Comparison of ENCODE assay signal across 9 mouse cellular contexts in genomic region chr11:77784894-77785293, GRCm38 (mm10). TPM values are rescaled to one million over a fixed set of nuclear protein-coding genes. Genes with fewer than 3 reads are reported as not detected.
DNase-seq lines count a peak whose midpoint lies in the region; ATAC-seq and TF ChIP-seq lines count a peak whose summit lies in the region.
"Had no signal": no experiment of that assay in that cellular context is flagged by ENCODE, and none has a peak within 500 bp of the region (broad histone marks: within the 10 kb centered on the region; RNA-seq: fewer than 3 reads in every experiment).

No protein-coding gene starts in this region.

- no peak for ATAC-seq in hindbrain, embryonic 14.5 days (ENCODE audit: low FRiP score)
- ATAC-seq in hindbrain, embryonic 11.5 days (ENCODE audit: low FRiP score), result no peak
- no peak for ATAC-seq in embryonic facial prominence, embryonic 14.5 days (ENCODE audit: low read depth)
- ATAC-seq in liver, embryonic 12.5 days, result peak; percentile 77

- H3K36me3 ChIP-seq in hindbrain, embryonic 14.5 days (replicated peaks; ENCODE audit: control insufficient read depth, insufficient read depth), result 0 out of 2 replicates have a peak, but pooled peaks cover 2% of the 10 kb centered on the region
- H3K36me3 ChIP-seq in hindbrain, embryonic 11.5 days (ENCODE audit: control insufficient read depth, insufficient read depth, low read length), result no peaks in the 10 kb centered on the region
- peaks cover 3% of the 10 kb centered on the region; the same call in 1 of the 2 replicates for H3K36me3 ChIP-seq in ES-E14 (ENCODE audit: control insufficient read depth, insufficient read depth, low read length, poor library complexity, severe bottlenecking)
- no peaks in the 10 kb centered on the region for H3K36me3 ChIP-seq in embryonic facial prominence, embryonic 14.5 days (ENCODE audit: control insufficient read depth, insufficient read depth, low read length)
- peaks cover 29% of the 10 kb centered on the region for H3K36me3 ChIP-seq in liver, embryonic 12.5 days

- peaks cover 36% of the 10 kb centered on the region for H3K4me1 ChIP-seq in hindbrain, embryonic 14.5 days (replicated peaks; ENCODE audit: control insufficient read depth, insufficient read depth, low read length)
- peaks cover 8% of the 10 kb centered on the region for H3K4me1 ChIP-seq in hindbrain, embryonic 11.5 days (replicated peaks; ENCODE audit: control insufficient read depth, insufficient read depth, low read length)
- peaks cover 17 to 42% of the 10 kb centered on the region in 2 experiments for H3K4me1 ChIP-seq in ES-E14 (ENCODE audit: control insufficient read depth in 2 of 2, insufficient read depth in 2 of 2, low read length in 2 of 2, poor library complexity in 1 of 2)
- peaks cover 37% of the 10 kb centered on the region for H3K4me1 ChIP-seq in embryonic facial prominence, embryonic 14.5 days (ENCODE audit: control insufficient read depth, insufficient read depth, low read length)
- H3K4me1 ChIP-seq in liver, embryonic 12.5 days, result peaks cover 94% of the 10 kb centered on the region

- peak overlapping the region; percentile 29; the same call in 1 of the 2 replicates for H3K9ac ChIP-seq in hindbrain, embryonic 14.5 days
- no peak overlapping the region for H3K9ac ChIP-seq in hindbrain, embryonic 11.5 days (ENCODE audit: low read depth, low read length)
- H3K9ac ChIP-seq in ES-E14 (ENCODE audit: insufficient read depth, low read depth, low read length, poor library complexity, severe bottlenecking), result no peak overlapping the region
- 0 out of 2 replicates have a peak overlapping the region, but pooled peaks have one; percentile 1 for H3K9ac ChIP-seq in embryonic facial prominence, embryonic 14.5 days (ENCODE audit: low read depth, low read length)
- peak overlapping the region; percentile 71 for H3K9ac ChIP-seq in liver, embryonic 12.5 days

- no peaks in the 10 kb centered on the region for H3K27me3 ChIP-seq in hindbrain, embryonic 14.5 days (ENCODE audit: control insufficient read depth, insufficient read depth, low read length)
- H3K27me3 ChIP-seq in hindbrain, embryonic 11.5 days (ENCODE audit: control insufficient read depth, insufficient read depth, low read length), result no peaks in the 10 kb centered on the region
- H3K27me3 ChIP-seq in embryonic facial prominence, embryonic 14.5 days (replicated peaks; ENCODE audit: control insufficient read depth, insufficient read depth, low read length), result no peaks in the 10 kb centered on the region
- H3K27me3 ChIP-seq in liver, embryonic 12.5 days (replicated peaks), result no peaks in the 10 kb centered on the region

- 79% methylated on average over 9 of the region's 9 CpGs for WGBS in hindbrain, embryonic 14.5 days
- WGBS in hindbrain, embryonic 11.5 days, result 83% methylated on average over 9 of the region's 9 CpGs
- 76% methylated on average over 9 of the region's 9 CpGs for WGBS in embryonic facial prominence, embryonic 14.5 days
- 23% methylated on average over 9 of the region's 9 CpGs for WGBS in liver, embryonic 12.5 days (ENCODE audit: insufficient replicate concordance)

- H3K4me3 ChIP-seq in hindbrain, embryonic 14.5 days (replicated peaks; ENCODE audit: low read length), result no peak overlapping the region
- H3K4me3 ChIP-seq in hindbrain, embryonic 11.5 days (ENCODE audit: low read depth, low read length), result no peak overlapping the region
- H3K4me3 ChIP-seq in ES-E14 (ENCODE audit: insufficient read depth in 1 of 2, low read depth in 1 of 2, low read length in 2 of 2, poor library complexity in 1 of 2, severe bottlenecking in 1 of 2), result no peak overlapping the region
- H3K4me3 ChIP-seq in embryonic facial prominence, embryonic 14.5 days (ENCODE audit: low read depth, low read length), result no peak overlapping the region
- H3K4me3 ChIP-seq in liver, embryonic 12.5 days, result peak overlapping the region; percentile 40

- DNase-seq in hindbrain, embryonic 14.5 days (ENCODE audit: low spot score), result no peak
- DNase-seq in hindbrain, embryonic 11.5 days (ENCODE audit: low spot score), result no peak
- no peak for DNase-seq in ES-E14 (ENCODE audit: low read depth, low spot score)
- DNase-seq in embryonic facial prominence, embryonic 14.5 days (ENCODE audit: low spot score), result no peak
- DNase-seq in adrenal gland, adult 18-20 months (ENCODE audit: low spot score in 2 of 2), result no peak
- DNase-seq in cerebellum, adult 8-10 months, result no peak
- DNase-seq in kidney, adult 11 months, result no peak
- DNase-seq: cerebellum, postnatal 10 days had no signal

- in situ Hi-C loops in ES-E14 (cut with MboI; ENCODE audit: low sequenced_read_pairs in 2 of 2, unreplicated experiment in 2 of 2), result no loop called here

- H3K9me3 ChIP-seq in hindbrain, embryonic 14.5 days (ENCODE audit: control insufficient read depth, low read length), result no peaks in the 10 kb centered on the region
- H3K9me3 ChIP-seq in hindbrain, embryonic 11.5 days (ENCODE audit: control insufficient read depth, low read length), result no peaks in the 10 kb centered on the region
- H3K9me3 ChIP-seq in ES-E14 (ENCODE audit: control insufficient read depth, insufficient read depth, low read depth, low read length), result no peaks in the 10 kb centered on the region
- no peaks in the 10 kb centered on the region for H3K9me3 ChIP-seq in embryonic facial prominence, embryonic 14.5 days (ENCODE audit: control insufficient read depth, low read length)
- no peaks in the 10 kb centered on the region for H3K9me3 ChIP-seq in liver, embryonic 12.5 days (replicated peaks)

- H3K4me2 ChIP-seq in hindbrain, embryonic 14.5 days (replicated peaks), result no peak overlapping the region
- H3K4me2 ChIP-seq in hindbrain, embryonic 11.5 days (replicated peaks; ENCODE audit: low read depth, low read length), result no peak overlapping the region
- no peak overlapping the region for H3K4me2 ChIP-seq in embryonic facial prominence, embryonic 14.5 days (ENCODE audit: low read depth, low read length)
- peak overlapping the region; percentile 71 for H3K4me2 ChIP-seq in liver, embryonic 12.5 days

- peak overlapping the region; percentile 64; the same call in 1 of the 2 replicates for H3K27ac ChIP-seq in hindbrain, embryonic 14.5 days
- H3K27ac ChIP-seq in hindbrain, embryonic 11.5 days (ENCODE audit: low read depth, low read length), result no peak overlapping the region
- H3K27ac ChIP-seq in ES-E14 (ENCODE audit: insufficient read depth, low read depth, low read length, poor library complexity, severe bottlenecking), result peak overlapping the region; percentile 34; the same call in 1 of the 2 replicates
- H3K27ac ChIP-seq in embryonic facial prominence, embryonic 14.5 days (replicated peaks; ENCODE audit: low read depth, low read length), result peak overlapping the region; percentile 86
- peak overlapping the region; percentile 94 for H3K27ac ChIP-seq in liver, embryonic 12.5 days

TF ChIP-seq in ES-E14, 5 proteins besides CTCF, POLR2A, EP300 and RAD21:
- TF ChIP-seq ZNF384 (IDR thresholded peaks at IDR 0.05; ENCODE audit: low read depth, low read length) (no peak), ZC3H11A (IDR thresholded peaks at IDR 0.05; ENCODE audit: borderline replicate concordance, low read depth, low read length) (no peak), CHD2 (IDR thresholded peaks at IDR 0.05; ENCODE audit: low read depth, low read length) (no peak), MAFK (IDR thresholded peaks at IDR 0.05; ENCODE audit: insufficient read depth, low read depth, low read length) (no peak), HCFC1 (IDR thresholded peaks at IDR 0.05; ENCODE audit: borderline replicate concordance, insufficient read depth, low read length) (no peak)

RNA-seq across cellular contexts. Expression of gene Gm10277, which starts 2.7 kb away (rescaled TPM):
- polyA plus RNA-seq in hindbrain, embryonic 14.5 days (2014; fragmentation: Nextera tagmentation; extraction: Ambion mirVana), result 0.69 and 1.4 TPM in 2 replicates
- polyA plus RNA-seq in hindbrain, embryonic 11.5 days (2014; fragmentation: Nextera tagmentation; extraction: Ambion mirVana), result 0.74 and 0.96 TPM in 2 replicates
- total RNA-seq in ES-E14 (2012; rRNA removed), result 0.18 and 0.32 TPM in 2 replicates
- 0.26 and 0.46 TPM in 2 replicates for polyA plus RNA-seq in embryonic facial prominence, embryonic 14.5 days (2014; fragmentation: Nextera tagmentation; extraction: Ambion mirVana)
- polyA plus RNA-seq in liver, embryonic 12.5 days (2016; fragmentation: Nextera tagmentation; extraction: Ambion mirVana), result 1.2 and 1.6 TPM in 2 replicates
- not detected for total RNA-seq in adrenal gland, adult 18-20 months (2021)

RNA-seq across cellular contexts. Expression of gene Myo18a, which starts 21.8 kb away (rescaled TPM):
- 42.1 and 43.7 TPM in 2 replicates for polyA plus RNA-seq in hindbrain, embryonic 14.5 days (2014; fragmentation: Nextera tagmentation; extraction: Ambion mirVana)
- 22.7 and 29.2 TPM in 2 replicates for polyA plus RNA-seq in hindbrain, embryonic 11.5 days (2014; fragmentation: Nextera tagmentation; extraction: Ambion mirVana)
- 33.3 and 46.5 TPM in 2 replicates for total RNA-seq in ES-E14 (2012; rRNA removed)
- polyA plus RNA-seq in embryonic facial prominence, embryonic 14.5 days (2014; fragmentation: Nextera tagmentation; extraction: Ambion mirVana), result 39.8 and 44.1 TPM in 2 replicates
- 28.8 and 30.3 TPM in 2 replicates for polyA plus RNA-seq in liver, embryonic 12.5 days (2016; fragmentation: Nextera tagmentation; extraction: Ambion mirVana)
- total RNA-seq in adrenal gland, adult 18-20 months (2021), result 10 to 100 TPM; 45.9 to 56.8 TPM

RNA-seq across cellular contexts. Expression of gene Cryba1, which starts 59.8 kb away (rescaled TPM):
- polyA plus RNA-seq in hindbrain, embryonic 14.5 days (2014; fragmentation: Nextera tagmentation; extraction: Ambion mirVana), result 0.47 and 0.62 TPM in 2 replicates
- 2.7 and 4.0 TPM in 2 replicates for polyA plus RNA-seq in hindbrain, embryonic 11.5 days (2014; fragmentation: Nextera tagmentation; extraction: Ambion mirVana)
- total RNA-seq in ES-E14 (2012; rRNA removed), result 0.32 TPM in 1 of 2 replicates, not detected in the other
- not detected in 2 replicates for polyA plus RNA-seq in embryonic facial prominence, embryonic 14.5 days (2014; fragmentation: Nextera tagmentation; extraction: Ambion mirVana)
- not detected in 2 replicates for polyA plus RNA-seq in liver, embryonic 12.5 days (2016; fragmentation: Nextera tagmentation; extraction: Ambion mirVana)
- total RNA-seq in adrenal gland, adult 18-20 months (2021), result not detected

Comparison
In these comparisons a context has a peak if more than half of its experiments do, and no peak if none do; other contexts are left out.
1. H3K9ac ChIP-seq: peak in hindbrain, embryonic 14.5 days (single experiment), embryonic facial prominence, embryonic 14.5 days (single experiment) and liver, embryonic 12.5 days (single experiment); none in hindbrain, embryonic 11.5 days (single experiment) and ES-E14 (single experiment).